Mouse (Mus musculus) kidney, embryonic 16.5 days (tissue): ENCODE measurements around the gene Fbll1. TPM values are rescaled to one million over a fixed set of nuclear protein-coding genes. Genes with fewer than 3 reads are reported as not detected.
A peak's percentile ranks its signal among the peaks of the same experiment; 100 is the strongest.
"Not testable (repeated sequence)": the region's sequence is repeated elsewhere in the genome, so short reads cannot be mapped to it uniquely, and the experiment has no call there.

Experiments used
- ATAC-seq: fragments of 200-750 bp; cut with Nextera tagmentation; 2 replicates; pipeline ENCODE4 v1.8.0; 2017; ENCODE audit warnings: moderate TSS enrichment; ENCODE audit not compliant: low FRiP score, low TSS enrichment
- H3K27ac ChIP-seq: fragments of 300-500 bp; sonication (generic); 2 replicates; pipeline ENCODE4 v1.5.1; 2014; ENCODE audit warnings: low read length
- H3K27me3 ChIP-seq: fragments of 300-500 bp; sonication (generic); 2 replicates; pipeline ENCODE4 v1.6.1; 2014; ENCODE audit warnings: low read length, control low read depth, mixed read lengths; ENCODE audit not compliant: insufficient read depth
- H3K36me3 ChIP-seq: fragments of 300-500 bp; sonication (generic); 2 replicates; pipeline ENCODE4 v1.6.1; 2014; ENCODE audit warnings: low read length, control low read depth, mixed read lengths; ENCODE audit not compliant: insufficient read depth
- H3K4me1 ChIP-seq: fragments of 300-500 bp; sonication (generic); 2 replicates; pipeline ENCODE4 v1.6.1; 2014; ENCODE audit warnings: low read length, control low read depth, mixed read lengths; ENCODE audit not compliant: insufficient read depth
- H3K4me2 ChIP-seq: fragments of 300-500 bp; sonication (generic); replicated peaks from 2 replicates; pipeline ENCODE4 v1.6.1; 2014; ENCODE audit warnings: low read depth, low read length
- H3K4me3 ChIP-seq: fragments of 300-500 bp; sonication (generic); 2 replicates; pipeline ENCODE4 v1.5.1; 2014; ENCODE audit warnings: mild to moderate bottlenecking, low read length
- H3K9ac ChIP-seq: fragments of 300-500 bp; sonication (generic); replicated peaks from 2 replicates; pipeline ENCODE4 v1.6.1; 2014; ENCODE audit warnings: low read length
- H3K9me3 ChIP-seq: fragments of 300-500 bp; sonication (generic); 2 replicates; pipeline ENCODE4 v1.6.1; 2016; ENCODE audit warnings: low read length, control low read depth
- WGBS: fragments of 180-500 bp; shearing (Covaris S2); extraction: QIAGEN DNeasy Blood & Tissue Kit; methylation state at CpG from one replicate; pipeline ENCODE4 v1.1.7; 2014; 5-methylcytosine and 5-hydroxymethylcytosine counted together
- polyA plus RNA-seq: library from polyadenylated mRNA; unstranded; fragments of >200 nt; fragmentation: Nextera tagmentation; extraction: Ambion mirVana; gene quantifications from 2 replicates; pipeline ENCODE4 v1.2.1, GENCODE M21; 2015

Fbll1 gene
- polyA plus RNA-seq, 1 experiment from 2014 or later: not detected

- ATAC-seq: peak; percentile 69
- peak within 1 kb of the TSS; percentile 89 for H3K9ac ChIP-seq
- no peaks in the 10 kb centered on the region for H3K27me3 ChIP-seq
- no peaks in the 10 kb centered on the region for H3K9me3 ChIP-seq
- 2% methylated on average over 45 of the region's 46 CpGs for WGBS
- peak within 1 kb of the TSS; percentile 62; the same call in 1 of the 2 replicates for H3K27ac ChIP-seq
- peaks cover 15% of the 10 kb centered on the region for H3K36me3 ChIP-seq
- H3K4me3 ChIP-seq: peak within 1 kb of the TSS; percentile 83
- peaks cover 15% of the 10 kb centered on the region for H3K4me1 ChIP-seq
- H3K4me2 ChIP-seq: peak within 1 kb of the TSS; percentile 66
These were observed 35.5 kb upstream of the Fbll1 start, which contains the start of gene Rars for GRCm38 (mm10) chr11:35834022-35834760. Rars (minus strand) TSS chr11:35834506.

- peaks cover 23% of the 10 kb centered on the region for H3K36me3 ChIP-seq
- no peak overlapping the region for H3K27ac ChIP-seq
- H3K4me1 ChIP-seq: peaks cover 15% of the 10 kb centered on the region
- H3K4me3 ChIP-seq: peak overlapping the region; percentile 83
- H3K9ac ChIP-seq: peak overlapping the region; percentile 89; the same call in 1 of the 2 replicates
- 79% methylated on average over 6 of the region's 6 CpGs for WGBS
- H3K4me2 ChIP-seq: peak overlapping the region; percentile 66
- no peaks in the 10 kb centered on the region for H3K27me3 ChIP-seq
- no peak for ATAC-seq
- H3K9me3 ChIP-seq: no peaks in the 10 kb centered on the region
These were observed 34.6 kb upstream of the Fbll1 start for GRCm38 (mm10) chr11:35833270-35833669.

GRCm38 (mm10) chr11:35832139-35832538 lies 33.5 kb upstream of the Fbll1 start:
- H3K27ac ChIP-seq: no peak overlapping the region
- H3K4me2 ChIP-seq: no peak overlapping the region
- no peaks in the 10 kb centered on the region for H3K9me3 ChIP-seq
- H3K36me3 ChIP-seq: peaks cover 34% of the 10 kb centered on the region
- no peak overlapping the region for H3K4me3 ChIP-seq
- no peak for ATAC-seq
- H3K9ac ChIP-seq: no peak overlapping the region
- 72% methylated on average over 4 of the region's 4 CpGs for WGBS
- peaks cover 10% of the 10 kb centered on the region for H3K4me1 ChIP-seq
- H3K27me3 ChIP-seq: no peaks in the 10 kb centered on the region

GRCm38 (mm10) chr11:35827714-35828113 lies 29.0 kb upstream of the Fbll1 start:
- no peak for ATAC-seq
- 93% methylated on average over 6 of the region's 6 CpGs for WGBS

GRCm38 (mm10) chr11:35816316-35816715 lies 17.6 kb upstream of the Fbll1 start:
- Histone ChIP-seq H3K4me1 (no peaks in the 10 kb centered on the region), H3K27ac (no peak overlapping the region), H3K4me3 (no peak overlapping the region), H3K9me3 (no peaks in the 10 kb centered on the region), H3K4me2 (no peak overlapping the region), H3K36me3 (peaks cover 83% of the 10 kb centered on the region), H3K27me3 (no peaks in the 10 kb centered on the region), H3K9ac (no peak overlapping the region)
- WGBS: 89% methylated on average over 12 of the region's 12 CpGs
- ATAC-seq: no peak

More at GRCm38 (mm10) chr11:35827714-35828113, 29.0 kb upstream of the Fbll1 start:
- Histone ChIP-seq H3K9ac (no peak overlapping the region), H3K4me3 (no peak overlapping the region), H3K27ac (no peak overlapping the region), H3K27me3 (no peaks in the 10 kb centered on the region), H3K4me2 (no peak overlapping the region), H3K4me1 (no peaks in the 10 kb centered on the region), H3K36me3 (peaks cover 69% of the 10 kb centered on the region), H3K9me3 (no peaks in the 10 kb centered on the region)

- Histone ChIP-seq H3K9ac (no peak overlapping the region), H3K4me1 (no peaks in the 10 kb centered on the region), H3K9me3 (no peaks in the 10 kb centered on the region), H3K4me2 (no peak overlapping the region), H3K4me3 (no peak overlapping the region), H3K27ac (no peak overlapping the region), H3K27me3 (no peaks in the 10 kb centered on the region), H3K36me3 (peaks cover 85% of the 10 kb centered on the region)
- 88% methylated on average over 10 of the region's 10 CpGs for WGBS
- ATAC-seq: no peak
These were observed 12.8 kb upstream of the Fbll1 start for GRCm38 (mm10) chr11:35811458-35811857.

- Histone ChIP-seq H3K9ac (no peak overlapping the region), H3K4me3 (no peak overlapping the region), H3K36me3 (no peaks in the 10 kb centered on the region), H3K4me1 (peaks cover 13% of the 10 kb centered on the region; the same call in 1 of the 2 replicates), H3K9me3 (no peaks in the 10 kb centered on the region), H3K4me2 (no peak overlapping the region), H3K27ac (no peak overlapping the region), H3K27me3 (peaks cover 31% of the 10 kb centered on the region)
- WGBS: 74% methylated on average over 5 of the region's 5 CpGs
- ATAC-seq: no peak
These were observed 2.6 kb upstream of the Fbll1 start for GRCm38 (mm10) chr11:35801332-35801731.

- H3K4me2 ChIP-seq: peak overlapping the region; percentile 50
- peaks cover 13% of the 10 kb centered on the region; the same call in 1 of the 2 replicates for H3K4me1 ChIP-seq
- no peaks in the 10 kb centered on the region for H3K36me3 ChIP-seq
- 3% methylated on average over 23 of the region's 23 CpGs for WGBS
- no peak overlapping the region for H3K27ac ChIP-seq
- H3K9me3 ChIP-seq: no peaks in the 10 kb centered on the region
- peaks cover 43% of the 10 kb centered on the region for H3K27me3 ChIP-seq
- no peak for ATAC-seq
- peak overlapping the region; percentile 36 for H3K4me3 ChIP-seq
- H3K9ac ChIP-seq: no peak overlapping the region
These were observed 226 bp downstream of the Fbll1 start for GRCm38 (mm10) chr11:35798495-35798820.

GRCm38 (mm10) chr11:35797751-35798494 lies 761 bp downstream of the Fbll1 start:
- no peak for ATAC-seq
- WGBS: 3% methylated on average over 64 of the region's 86 CpGs

GRCm38 (mm10) chr11:35792800-35793199 lies 5.9 kb downstream of the Fbll1 start:
- H3K27me3 ChIP-seq: peaks cover 27% of the 10 kb centered on the region
- not testable (repeated sequence) for H3K36me3 ChIP-seq, H3K4me2 ChIP-seq, H3K4me3 ChIP-seq, ATAC-seq, H3K9ac ChIP-seq, H3K9me3 ChIP-seq, H3K4me1 ChIP-seq, H3K27ac ChIP-seq
- WGBS: 83% methylated on average over 5 of the region's 5 CpGs

More at GRCm38 (mm10) chr11:35797751-35798494, 761 bp downstream of the Fbll1 start:
- no peaks in the 10 kb centered on the region for H3K36me3 ChIP-seq
- H3K27me3 ChIP-seq: peaks cover 43% of the 10 kb centered on the region
- H3K4me1 ChIP-seq: peaks cover 13% of the 10 kb centered on the region; the same call in 1 of the 2 replicates
- peak overlapping the region; percentile 50 for H3K4me2 ChIP-seq
- no peak overlapping the region for H3K27ac ChIP-seq
- peak overlapping the region; percentile 36 for H3K4me3 ChIP-seq
- H3K9ac ChIP-seq: no peak overlapping the region
- no peaks in the 10 kb centered on the region for H3K9me3 ChIP-seq
